Mouse (Mus musculus) 3T3-L1 (cell line): Measurements from ENCODE around the gene Rgl2.
"Not testable (repeated sequence)": the region's sequence is repeated elsewhere in the genome, so short reads cannot be mapped to it uniquely, and the experiment has no call there.

Experiments
- DNase-seq: peaks from one replicate; pipeline ENCODE4 v3.0.0-alpha.2; 2015; ENCODE audit warnings: low read depth, low spot score

Gene Rgl2

GRCm38 (mm10) chr17:33968489-33968888 lies 39.1 kb downstream of the Rgl2 start:
- peak; percentile 90 for DNase-seq

GRCm38 (mm10) chr17:33968927-33969326 lies 39.6 kb downstream of the Rgl2 start:
- peak; percentile 89 for DNase-seq

- peak; percentile 24 for DNase-seq
Observed at GRCm38 (mm10) chr17:33969394-33969793, 40.1 kb downstream of the Rgl2 start.

- peak; percentile 68 for DNase-seq
Observed at GRCm38 (mm10) chr17:33972691-33973090, 43.3 kb downstream of the Rgl2 start.

- no peak for DNase-seq
Observed at GRCm38 (mm10) chr17:33973572-33973971, 44.2 kb downstream of the Rgl2 start.

- DNase-seq: no peak
Observed at GRCm38 (mm10) chr17:33977861-33978557, 48.7 kb downstream of the Rgl2 start.

GRCm38 (mm10) chr17:33978631-33979031 lies 49.3 kb downstream of the Rgl2 start:
- no peak for DNase-seq

GRCm38 (mm10) chr17:33979512-33980050 lies 50.2 kb downstream of the Rgl2 start:
- no peak for DNase-seq

GRCm38 (mm10) chr17:33980181-33981035 lies 51.1 kb downstream of the Rgl2 start:
- DNase-seq: no peak

GRCm38 (mm10) chr17:33981192-33981909 lies 52.0 kb downstream of the Rgl2 start:
- not testable (repeated sequence) for DNase-seq

- DNase-seq: not testable (repeated sequence)
Observed at GRCm38 (mm10) chr17:33982136-33982535, 52.8 kb downstream of the Rgl2 start.
